Mouse (Mus musculus): ENCODE measurements around the gene Hk2.

GRCm38 (mm10) chr6:82744553-82744952 is 29.7 kb downstream of the Hk2 start:
- TF ChIP-seq ZC3H11A (IDR thresholded peaks at IDR 0.05; ENCODE audit: borderline replicate concordance, low read depth, low read length): no peak
- no peak for TF ChIP-seq ZNF384 (IDR thresholded peaks at IDR 0.05; ENCODE audit: low read depth, low read length)
- no peak for TF ChIP-seq MAFK (IDR thresholded peaks at IDR 0.05; ENCODE audit: insufficient read depth, low read depth, low read length)
- no peak for TF ChIP-seq HCFC1 (IDR thresholded peaks at IDR 0.05; ENCODE audit: borderline replicate concordance, insufficient read depth, low read length)
- no peak for TF ChIP-seq CHD2 (IDR thresholded peaks at IDR 0.05; ENCODE audit: low read depth, low read length)

Measured in ES-E14 (cell line).